Mouse (Mus musculus): ENCODE measurements around the gene Gas2l1. TPM values are rescaled to one million over a fixed set of nuclear protein-coding genes. Genes with fewer than 3 reads are reported as not detected.

Gene Gas2l1
- polyA plus RNA-seq, 1 experiment from 2014 or later = 26.0 TPM

GRCm38 (mm10) chr11:5009354-5010074 is 55.6 kb downstream of the Gas2l1 start:
- no peak for ATAC-seq (ENCODE audit: low FRiP score)
- Histone ChIP-seq H3K27ac (replicated peaks) (no peak overlapping the region), H3K36me3 (peaks cover 45% of the 10 kb centered on the region), H3K4me3 (replicated peaks) (no peak overlapping the region), H3K9me3 (replicated peaks) (no peaks in the 10 kb centered on the region), H3K27me3 (replicated peaks) (no peaks in the 10 kb centered on the region), H3K9ac (replicated peaks) (no peak overlapping the region), H3K4me2 (no peak overlapping the region), H3K4me1 (no peaks in the 10 kb centered on the region)
- 85% methylated on average over 3 of the region's 3 CpGs for WGBS

- H3K4me2 ChIP-seq = no peak overlapping the region
Observed at GRCm38 (mm10) chr11:5008867-5009266, 56.3 kb downstream of the Gas2l1 start.

GRCm38 (mm10) chr11:5007186-5007585 is 57.9 kb downstream of the Gas2l1 start:
- Histone ChIP-seq H3K9ac (replicated peaks) (no peak overlapping the region), H3K4me3 (replicated peaks) (no peak overlapping the region), H3K36me3 (peaks cover 38% of the 10 kb centered on the region), H3K4me1 (no peaks in the 10 kb centered on the region), H3K9me3 (replicated peaks) (no peaks in the 10 kb centered on the region), H3K27ac (replicated peaks) (no peak overlapping the region), H3K27me3 (replicated peaks) (no peaks in the 10 kb centered on the region), H3K4me2 (no peak overlapping the region)
- 88% methylated on average over 1 of the region's 1 CpGs for WGBS
- no peak for ATAC-seq (ENCODE audit: low FRiP score)

More at GRCm38 (mm10) chr11:5008867-5009266, 56.3 kb downstream of the Gas2l1 start:
- H3K27ac ChIP-seq (replicated peaks) = no peak overlapping the region
- peaks cover 39% of the 10 kb centered on the region for H3K36me3 ChIP-seq
- no peak for ATAC-seq (ENCODE audit: low FRiP score)
- 96% methylated on average over 3 of the region's 3 CpGs for WGBS
- H3K9ac ChIP-seq (replicated peaks) = no peak overlapping the region
- no peaks in the 10 kb centered on the region for H3K27me3 ChIP-seq (replicated peaks)
- H3K4me1 ChIP-seq = no peaks in the 10 kb centered on the region
- H3K4me3 ChIP-seq (replicated peaks) = no peak overlapping the region
- H3K9me3 ChIP-seq (replicated peaks) = no peaks in the 10 kb centered on the region

- no peaks in the 10 kb centered on the region for H3K9me3 ChIP-seq (replicated peaks)
- H3K4me3 ChIP-seq (replicated peaks) = no peak overlapping the region
- no peak for ATAC-seq (ENCODE audit: low FRiP score)
- no peaks in the 10 kb centered on the region for H3K27me3 ChIP-seq (replicated peaks)
- 94% methylated on average over 2 of the region's 2 CpGs for WGBS
- H3K4me1 ChIP-seq = no peaks in the 10 kb centered on the region
- H3K36me3 ChIP-seq = peaks cover 36% of the 10 kb centered on the region
- H3K4me2 ChIP-seq = no peak overlapping the region
- H3K9ac ChIP-seq (replicated peaks) = no peak overlapping the region
- H3K27ac ChIP-seq (replicated peaks) = no peak overlapping the region
Observed at GRCm38 (mm10) chr11:5005528-5005927, 59.6 kb downstream of the Gas2l1 start.

Small RNAs within 50 kb of the gene (microRNA-seq; reads per million reads assigned to microRNA genes)
- not detected for gene Gm47296

Other genes starting within 250 kb of the Gas2l1 start
- gene Nf2, start 215.8 kb downstream of the Gas2l1 start, polyA plus RNA-seq (2015; fragmentation: Nextera tagmentation; extraction: Ambion mirVana) = 61.9 and 62.2 TPM in 2 replicates
- gene Nipsnap1, start 191.4 kb downstream of the Gas2l1 start, polyA plus RNA-seq (2015; fragmentation: Nextera tagmentation; extraction: Ambion mirVana) = 121 and 137 TPM in 2 replicates
- 43.4 and 46.5 TPM in 2 replicates for gene Thoc5, start 170.0 kb downstream of the Gas2l1 start, polyA plus RNA-seq (2015; fragmentation: Nextera tagmentation; extraction: Ambion mirVana)
- gene Nefh, start 117.3 kb downstream of the Gas2l1 start, polyA plus RNA-seq (2015; fragmentation: Nextera tagmentation; extraction: Ambion mirVana) = 22.1 and 24.0 TPM in 2 replicates
- 93.8 and 94.4 TPM in 2 replicates for gene Ap1b1, start 78.5 kb downstream of the Gas2l1 start, polyA plus RNA-seq (2015; fragmentation: Nextera tagmentation; extraction: Ambion mirVana)
- gene Rasl10a, start 7.2 kb downstream of the Gas2l1 start, polyA plus RNA-seq (2015; fragmentation: Nextera tagmentation; extraction: Ambion mirVana) = 2.8 and 2.9 TPM in 2 replicates
- 40.0 and 41.5 TPM in 2 replicates for gene Rhbdd3, start 33.6 kb upstream of the Gas2l1 start, polyA plus RNA-seq (2015; fragmentation: Nextera tagmentation; extraction: Ambion mirVana)
- 533 and 582 TPM in 2 replicates for gene Ewsr1, start 33.9 kb upstream of the Gas2l1 start, polyA plus RNA-seq (2015; fragmentation: Nextera tagmentation; extraction: Ambion mirVana)
- gene Emid1, start 86.9 kb upstream of the Gas2l1 start, polyA plus RNA-seq (2015; fragmentation: Nextera tagmentation; extraction: Ambion mirVana) = 20.1 and 30.6 TPM in 2 replicates
- 5.7 and 10.2 TPM in 2 replicates for gene Kremen1, start 196.2 kb upstream of the Gas2l1 start, polyA plus RNA-seq (2015; fragmentation: Nextera tagmentation; extraction: Ambion mirVana)

Measured in neural tube, embryonic 15.5 days (tissue).